Mouse (Mus musculus) embryonic facial prominence, embryonic 11.5 days (tissue): Measurements from ENCODE around the gene Acod1. TPM values are rescaled to one million over a fixed set of nuclear protein-coding genes. Genes with fewer than 3 reads are reported as not detected.

Experiments
- ATAC-seq: fragments of 200-750 bp; cut with Nextera tagmentation; replicated peaks from 2 replicates; pipeline ENCODE4 v1.8.0; 2017; ENCODE audit warnings: low read depth; ENCODE audit not compliant: insufficient number of reproducible peaks, low FRiP score, low TSS enrichment
- DNase-seq: peaks from one replicate; pipeline ENCODE4 v3.0.0-alpha.2; 2015; ENCODE audit warnings: low spot score
- H3K27ac ChIP-seq: fragments of 300-500 bp; sonication (generic); replicated peaks from 2 replicates; pipeline ENCODE4 v1.5.1; 2014; ENCODE audit warnings: mild to moderate bottlenecking, low read depth, low read length, control low read depth
- H3K27me3 ChIP-seq: fragments of 300-500 bp; sonication (generic); 2 replicates; pipeline ENCODE4 v1.6.1; 2014; ENCODE audit warnings: mild to moderate bottlenecking, low read length, moderate library complexity, mixed read lengths; ENCODE audit not compliant: control insufficient read depth, insufficient read depth
- H3K36me3 ChIP-seq: fragments of 300-500 bp; sonication (generic); replicated peaks from 2 replicates; pipeline ENCODE4 v1.6.1; 2014; ENCODE audit warnings: low read depth, mild to moderate bottlenecking, low read length, moderate library complexity, mixed read lengths; ENCODE audit not compliant: control insufficient read depth, insufficient read depth
- H3K4me1 ChIP-seq: fragments of 300-500 bp; sonication (generic); 2 replicates; pipeline ENCODE4 v1.6.1; 2014; ENCODE audit warnings: low read length, mixed read lengths; ENCODE audit not compliant: control insufficient read depth, insufficient read depth
- H3K4me2 ChIP-seq: fragments of 300-500 bp; sonication (generic); 2 replicates; pipeline ENCODE4 v1.6.1; 2014; ENCODE audit warnings: low read depth, mild to moderate bottlenecking, control low read depth, low read length, moderate library complexity
- H3K4me3 ChIP-seq: fragments of 300-500 bp; sonication (generic); 2 replicates; pipeline ENCODE4 v1.5.1; 2014; ENCODE audit warnings: low read depth, low read length, control low read depth
- H3K9ac ChIP-seq: fragments of 300-500 bp; sonication (generic); replicated peaks from 2 replicates; pipeline ENCODE4 v1.6.1; 2014; ENCODE audit warnings: mild to moderate bottlenecking, control low read depth, low read length
- H3K9me3 ChIP-seq: fragments of 300-500 bp; sonication (generic); replicated peaks from 2 replicates; pipeline ENCODE4 v1.6.1; 2016; ENCODE audit warnings: mild to moderate bottlenecking, low read length, inconsistent platforms, mixed read lengths; ENCODE audit not compliant: control insufficient read depth
- WGBS: fragments of 180-500 bp; shearing (Covaris S2); extraction: QIAGEN DNeasy Blood & Tissue Kit; methylation state at CpG from one replicate; pipeline ENCODE4 v1.1.7; 2014; 5-methylcytosine and 5-hydroxymethylcytosine counted together
- polyA plus RNA-seq: library from polyadenylated mRNA; unstranded; fragments of >200 nt; fragmentation: Nextera tagmentation; extraction: Ambion mirVana; gene quantifications from 2 replicates; pipeline ENCODE4 v1.2.1, GENCODE M21; 2014

Acod1 gene
- polyA plus RNA-seq, 1 experiment from 2014 or later = not detected

- ATAC-seq (no peak), DNase-seq (peak; percentile 86)
- no peaks in the 10 kb centered on the region for H3K27me3 ChIP-seq
- no peaks in the 10 kb centered on the region for H3K9me3 ChIP-seq
- H3K4me3 ChIP-seq = no peak overlapping the region
- H3K4me1 ChIP-seq = no peaks in the 10 kb centered on the region
- H3K4me2 ChIP-seq = no peak overlapping the region
- no peaks in the 10 kb centered on the region for H3K36me3 ChIP-seq
- no peak overlapping the region for H3K9ac ChIP-seq
- H3K27ac ChIP-seq = no peak overlapping the region
- WGBS = 11% methylated on average over 10 of the region's 10 CpGs
Measured at GRCm38 (mm10) chr14:103065294-103066167, 18.8 kb downstream of the Acod1 start.

DNA sequence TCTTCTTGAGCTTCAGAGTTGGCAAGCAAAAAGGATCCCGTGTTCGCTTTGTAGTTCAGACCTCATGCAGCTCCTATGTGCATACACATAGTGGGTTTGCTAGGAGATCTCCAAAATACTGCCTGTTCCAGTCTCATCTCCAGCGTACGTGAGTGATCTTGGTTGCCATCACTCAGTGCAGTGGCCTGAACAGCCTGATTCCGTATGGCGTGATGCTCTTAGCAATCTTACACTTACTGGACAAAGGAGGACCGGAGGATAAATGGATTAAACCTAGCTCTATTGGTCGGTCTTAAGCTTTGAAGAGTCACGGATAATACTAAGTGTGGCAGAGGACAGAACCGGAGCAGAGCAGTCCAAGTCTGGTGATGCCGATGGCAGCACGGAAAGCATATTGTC, 22.7 kb downstream of the Acod1 start:
- Histone ChIP-seq H3K4me1 (no peaks in the 10 kb centered on the region), H3K36me3 (peaks cover 2% of the 10 kb centered on the region; the same call in 1 of the 2 replicates), H3K9ac (peak overlapping the region; percentile 82), H3K4me2 (peak overlapping the region; percentile 84), H3K27ac (no peak overlapping the region), H3K9me3 (no peaks in the 10 kb centered on the region), H3K27me3 (no peaks in the 10 kb centered on the region), H3K4me3 (peak overlapping the region; percentile 64)
- 13% methylated on average over 12 of the region's 12 CpGs for WGBS
- DNase-seq = no peak
- peak; percentile 73; the same call in 1 of the 2 replicates for ATAC-seq

DNA sequence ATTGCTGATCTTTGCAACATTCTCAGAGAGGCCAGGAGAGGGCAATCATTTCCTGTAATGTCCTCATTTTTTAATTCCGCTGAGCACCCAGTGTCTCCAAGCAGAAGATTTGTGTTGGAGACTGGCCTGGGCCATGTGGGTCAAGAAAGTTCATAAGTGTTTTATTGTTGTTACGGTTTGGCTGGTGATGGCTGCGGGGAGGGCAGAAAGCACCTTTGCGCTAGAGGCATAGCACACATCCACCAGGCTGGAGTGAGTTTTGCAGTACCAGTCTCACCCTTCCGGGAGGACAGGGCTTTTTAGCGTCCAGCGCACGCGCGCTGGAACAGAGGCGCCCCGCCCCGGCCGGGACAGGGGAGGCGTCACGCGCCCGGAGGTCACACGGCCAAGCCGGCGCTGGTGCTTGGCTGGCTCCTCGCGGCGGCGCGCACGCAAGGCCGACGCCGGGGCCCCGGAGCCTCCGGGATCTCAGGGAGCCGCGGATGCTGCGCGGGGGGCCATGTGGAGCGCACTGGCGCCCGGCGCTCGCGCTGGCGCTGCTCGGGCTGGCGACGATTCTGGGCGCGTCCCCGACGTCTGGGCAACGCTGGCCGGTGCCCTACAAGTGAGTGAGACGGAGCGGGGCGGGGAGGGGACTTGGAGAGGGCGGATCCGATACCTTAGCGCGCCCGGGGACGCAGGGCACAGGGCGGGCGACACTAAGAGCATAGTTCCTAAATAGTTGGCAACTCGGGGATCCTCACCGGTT, 23.3 kb downstream of the Acod1 start, which contains the start of gene Cln5:
Gene Cln5, plus strand, starts transcription at position 353 of the 748 bp plus-strand sequence.
- Histone ChIP-seq H3K9ac (peak within 1 kb of the TSS; percentile 82), H3K4me1 (no peaks in the 10 kb centered on the region), H3K27me3 (no peaks in the 10 kb centered on the region), H3K9me3 (no peaks in the 10 kb centered on the region), H3K4me2 (peak within 1 kb of the TSS; percentile 84), H3K27ac (peak within 1 kb of the TSS; percentile 66; the same call in 1 of the 2 replicates), H3K4me3 (peak within 1 kb of the TSS; percentile 64), H3K36me3 (peaks cover 2% of the 10 kb centered on the region; the same call in 1 of the 2 replicates)
- DNase-seq (peak; percentile 96), ATAC-seq (peak; percentile 98)
- under 1% methylated on average over 65 of the region's 65 CpGs for WGBS

DNA sequence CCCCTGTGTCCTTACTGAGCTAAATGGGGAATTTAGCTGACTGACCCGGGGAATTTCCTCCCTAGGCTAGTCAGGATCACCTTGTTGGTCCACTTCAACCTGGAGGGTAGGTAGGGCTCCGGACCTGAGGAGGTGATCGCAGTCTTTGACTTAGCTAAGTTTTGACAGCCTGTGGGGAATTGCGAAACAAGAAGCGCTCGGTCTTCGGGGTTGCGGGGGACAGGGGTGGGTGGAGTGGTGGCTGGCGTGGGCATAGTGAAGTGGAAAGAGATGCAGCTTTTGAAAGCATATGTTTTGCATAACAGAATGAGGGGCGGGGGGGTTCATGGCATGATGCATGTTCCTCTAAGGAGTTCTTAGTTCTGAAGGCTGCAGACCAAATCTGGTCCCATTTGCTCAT, 24.0 kb downstream of the Acod1 start:
- Histone ChIP-seq H3K9ac (peak overlapping the region; percentile 82), H3K4me3 (peak overlapping the region; percentile 64), H3K27me3 (no peaks in the 10 kb centered on the region), H3K4me1 (no peaks in the 10 kb centered on the region), H3K9me3 (no peaks in the 10 kb centered on the region), H3K36me3 (peaks cover 2% of the 10 kb centered on the region; the same call in 1 of the 2 replicates), H3K4me2 (peak overlapping the region; percentile 84), H3K27ac (peak overlapping the region; percentile 66; the same call in 1 of the 2 replicates)
- WGBS = 3% methylated on average over 10 of the region's 10 CpGs
- peak; percentile 3 for DNase-seq
- ATAC-seq = no peak

DNA sequence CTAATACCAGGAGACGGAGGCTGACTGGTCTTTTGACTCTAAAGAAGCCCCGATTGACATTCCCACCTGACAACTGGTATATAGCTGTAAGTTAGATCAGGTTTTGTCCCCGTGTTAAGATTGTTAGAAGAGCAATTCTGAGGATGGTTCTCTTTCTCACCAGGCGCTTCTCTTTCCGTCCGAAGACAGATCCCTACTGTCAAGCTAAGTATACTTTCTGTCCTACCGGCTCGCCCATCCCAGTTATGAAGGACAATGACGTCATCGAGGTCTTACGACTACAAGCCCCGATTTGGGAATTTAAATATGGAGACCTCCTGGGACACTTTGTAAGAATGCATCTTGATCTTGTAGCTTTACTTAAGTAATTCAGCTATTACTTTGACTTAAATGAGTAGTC, 24.7 kb downstream of the Acod1 start:
- no peak for DNase-seq

GRCm38 (mm10) chr14:103072731-103073130, 26.0 kb downstream of the Acod1 start:
- no peak overlapping the region for H3K4me2 ChIP-seq
- WGBS = 91% methylated on average over 4 of the region's 4 CpGs
- no peaks in the 10 kb centered on the region for H3K4me1 ChIP-seq
- H3K27ac ChIP-seq = no peak overlapping the region
- no peak overlapping the region for H3K4me3 ChIP-seq
- H3K27me3 ChIP-seq = no peaks in the 10 kb centered on the region
- H3K9me3 ChIP-seq = no peaks in the 10 kb centered on the region
- DNase-seq (no peak), ATAC-seq (no peak)
- H3K36me3 ChIP-seq = peaks cover 2% of the 10 kb centered on the region
- no peak overlapping the region for H3K9ac ChIP-seq

More for the DNA sequence above, 24.7 kb downstream of the Acod1 start:
- no peak for ATAC-seq
- Histone ChIP-seq H3K4me3 (no peak overlapping the region), H3K4me1 (no peaks in the 10 kb centered on the region), H3K27me3 (no peaks in the 10 kb centered on the region), H3K27ac (no peak overlapping the region), H3K9ac (no peak overlapping the region), H3K4me2 (no peak overlapping the region), H3K36me3 (peaks cover 2% of the 10 kb centered on the region; the same call in 1 of the 2 replicates), H3K9me3 (no peaks in the 10 kb centered on the region)
- 93% methylated on average over 12 of the region's 12 CpGs for WGBS

- Histone ChIP-seq H3K4me3 (no peak overlapping the region), H3K4me2 (no peak overlapping the region), H3K27me3 (no peaks in the 10 kb centered on the region), H3K9me3 (no peaks in the 10 kb centered on the region), H3K4me1 (no peaks in the 10 kb centered on the region), H3K9ac (no peak overlapping the region), H3K36me3 (peaks cover 2% of the 10 kb centered on the region), H3K27ac (no peak overlapping the region)
- DNase-seq (no peak), ATAC-seq (no peak)
- 95% methylated on average over 8 of the region's 8 CpGs for WGBS
Measured at GRCm38 (mm10) chr14:103073825-103074224, 27.0 kb downstream of the Acod1 start.
